Mouse (Mus musculus): ENCODE measurements around the gene Ube2v1. TPM values are rescaled to one million over a fixed set of nuclear protein-coding genes. Genes with fewer than 3 reads are reported as not detected.
A peak's percentile ranks its signal among the peaks of the same experiment; 100 is the strongest.

Gene Ube2v1
- polyA plus RNA-seq, 1 experiment from 2014 or later, result 122 TPM

DNA sequence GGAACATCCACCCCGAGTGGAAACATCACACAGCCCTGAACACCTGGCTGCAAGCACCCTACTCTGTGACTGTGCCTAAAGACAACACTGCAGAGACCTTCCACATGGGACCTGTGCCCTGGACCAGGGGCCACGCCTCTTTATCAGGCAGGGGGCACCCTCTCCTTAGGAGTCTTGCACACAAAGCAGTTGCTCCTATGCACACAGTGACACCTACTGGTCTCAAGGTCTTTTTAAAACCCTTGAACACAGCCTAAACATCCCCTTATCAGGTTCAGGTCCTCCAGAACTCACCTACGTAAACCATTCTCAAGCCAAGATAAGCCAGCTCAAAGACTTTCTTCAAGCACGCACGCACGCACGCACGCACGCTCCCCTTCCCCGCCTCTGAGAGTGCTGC lies 20.6 kb downstream of the Ube2v1 start:
- H3K9me3 ChIP-seq (ENCODE audit: low read length), result no peaks in the 10 kb centered on the region
- WGBS (ENCODE audit: insufficient replicate concordance), result 80% methylated on average over 10 of the region's 10 CpGs
- H3K4me2 ChIP-seq (ENCODE audit: low read depth, low read length), result no peak overlapping the region
- ATAC-seq (no peak), DNase-seq (no peak)
- H3K27me3 ChIP-seq (ENCODE audit: insufficient read depth, low read length), result no peaks in the 10 kb centered on the region
- no peaks in the 10 kb centered on the region for H3K4me1 ChIP-seq (ENCODE audit: insufficient read depth)
- no peak overlapping the region for H3K9ac ChIP-seq (replicated peaks)
- H3K36me3 ChIP-seq (replicated peaks; ENCODE audit: insufficient read depth, low read length), result peaks cover 63% of the 10 kb centered on the region
- TF ChIP-seq EP300 (IDR thresholded peaks at IDR 0.05; ENCODE audit: low read depth), result no peak
- TF ChIP-seq CTCF (IDR thresholded peaks at IDR 0.05; ENCODE audit: low read depth), result peak; percentile 56
- no peak overlapping the region for H3K27ac ChIP-seq (ENCODE audit: low read depth)
- no peak overlapping the region for H3K4me3 ChIP-seq (ENCODE audit: low read depth, low read length)

DNA sequence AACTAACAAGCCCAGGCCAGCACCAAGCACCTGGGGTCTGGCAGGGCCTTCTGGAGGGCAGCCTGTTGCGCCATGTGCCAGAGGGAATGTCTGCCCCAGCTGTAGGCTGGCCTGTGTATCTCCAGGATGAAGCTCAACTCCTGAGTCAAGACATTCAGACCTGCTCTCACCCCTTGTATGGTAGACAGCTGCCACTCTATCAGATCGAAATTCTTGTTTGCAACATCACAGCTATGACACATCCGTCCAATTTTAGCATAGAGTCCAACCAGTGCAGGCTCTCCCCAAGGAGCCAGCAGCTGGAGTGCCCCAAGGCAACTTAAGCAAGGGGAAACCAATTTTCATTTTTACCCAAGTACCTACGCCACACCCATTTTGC lies 25.2 kb downstream of the Ube2v1 start:
- H3K4me3 ChIP-seq (ENCODE audit: low read depth, low read length), result no peak overlapping the region
- H3K4me2 ChIP-seq (ENCODE audit: low read depth, low read length), result no peak overlapping the region
- no peak overlapping the region for H3K27ac ChIP-seq (ENCODE audit: low read depth)
- WGBS (ENCODE audit: insufficient replicate concordance), result 80% methylated on average over 4 of the region's 4 CpGs
- DNase-seq, result no peak
- no peak for ATAC-seq
- TF ChIP-seq CTCF (IDR thresholded peaks at IDR 0.05; ENCODE audit: low read depth) (no peak), EP300 (IDR thresholded peaks at IDR 0.05; ENCODE audit: low read depth) (no peak)
- H3K36me3 ChIP-seq (replicated peaks; ENCODE audit: insufficient read depth, low read length), result peaks cover 29% of the 10 kb centered on the region
- no peaks in the 10 kb centered on the region for H3K4me1 ChIP-seq (ENCODE audit: insufficient read depth)
- H3K9me3 ChIP-seq (ENCODE audit: low read length), result no peaks in the 10 kb centered on the region
- H3K9ac ChIP-seq (replicated peaks), result no peak overlapping the region
- no peaks in the 10 kb centered on the region for H3K27me3 ChIP-seq (ENCODE audit: insufficient read depth, low read length)

DNA sequence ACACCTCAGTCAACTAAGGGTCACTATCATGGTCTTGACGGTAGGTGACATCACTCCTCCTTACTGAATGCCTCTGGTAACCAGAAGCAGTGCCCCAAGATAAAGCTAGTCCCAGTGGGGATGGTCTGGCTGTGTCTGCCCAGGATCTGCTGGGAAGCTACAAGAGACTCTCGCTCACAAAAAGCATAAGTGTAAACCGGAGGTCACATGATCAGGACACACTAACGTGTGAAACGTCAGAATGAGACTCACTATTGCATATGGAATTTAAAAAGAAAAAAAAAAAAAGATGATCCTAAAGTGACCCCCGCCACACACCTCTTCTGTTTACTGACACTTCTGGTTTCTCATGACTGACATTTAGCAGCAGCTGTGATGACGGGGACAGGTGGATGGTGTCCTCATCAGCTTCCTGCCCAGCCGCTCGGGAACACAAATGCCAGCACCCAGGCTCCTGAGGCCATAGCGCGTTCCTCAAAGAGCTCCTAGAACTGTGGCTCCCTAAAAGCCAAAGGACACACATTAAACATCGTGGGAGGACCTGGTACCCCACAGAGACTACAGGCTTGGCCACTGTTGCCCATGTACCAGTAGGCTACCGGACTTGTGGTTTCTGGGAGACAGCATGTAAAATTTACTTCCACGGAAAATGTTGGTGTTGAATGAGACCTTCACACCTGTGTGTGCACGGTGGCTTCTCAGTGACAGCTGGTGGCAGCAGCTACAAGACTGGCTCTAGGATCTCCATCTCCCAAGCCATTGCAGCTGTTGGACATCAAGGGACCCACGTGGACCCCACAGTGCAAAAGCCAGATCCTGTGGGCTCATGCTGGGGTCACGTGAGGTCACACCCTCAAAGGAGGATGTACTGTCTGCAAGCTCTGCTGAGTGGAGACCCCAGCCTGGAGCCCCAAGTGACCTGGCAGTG lies 25.8 kb downstream of the Ube2v1 start:
- Histone ChIP-seq H3K4me1 (ENCODE audit: insufficient read depth) (no peaks in the 10 kb centered on the region), H3K27me3 (ENCODE audit: insufficient read depth, low read length) (no peaks in the 10 kb centered on the region), H3K27ac (ENCODE audit: low read depth) (no peak overlapping the region), H3K9me3 (ENCODE audit: low read length) (no peaks in the 10 kb centered on the region), H3K4me3 (ENCODE audit: low read depth, low read length) (no peak overlapping the region), H3K4me2 (ENCODE audit: low read depth, low read length) (no peak overlapping the region), H3K36me3 (replicated peaks; ENCODE audit: insufficient read depth, low read length) (peaks cover 26% of the 10 kb centered on the region), H3K9ac (replicated peaks) (no peak overlapping the region)
- no peak for TF ChIP-seq CTCF (IDR thresholded peaks at IDR 0.05; ENCODE audit: low read depth)
- TF ChIP-seq EP300 (IDR thresholded peaks at IDR 0.05; ENCODE audit: low read depth), result no peak
- WGBS (ENCODE audit: insufficient replicate concordance), result 74% methylated on average over 17 of the region's 17 CpGs
- no peak for ATAC-seq
- DNase-seq, result no peak

DNA sequence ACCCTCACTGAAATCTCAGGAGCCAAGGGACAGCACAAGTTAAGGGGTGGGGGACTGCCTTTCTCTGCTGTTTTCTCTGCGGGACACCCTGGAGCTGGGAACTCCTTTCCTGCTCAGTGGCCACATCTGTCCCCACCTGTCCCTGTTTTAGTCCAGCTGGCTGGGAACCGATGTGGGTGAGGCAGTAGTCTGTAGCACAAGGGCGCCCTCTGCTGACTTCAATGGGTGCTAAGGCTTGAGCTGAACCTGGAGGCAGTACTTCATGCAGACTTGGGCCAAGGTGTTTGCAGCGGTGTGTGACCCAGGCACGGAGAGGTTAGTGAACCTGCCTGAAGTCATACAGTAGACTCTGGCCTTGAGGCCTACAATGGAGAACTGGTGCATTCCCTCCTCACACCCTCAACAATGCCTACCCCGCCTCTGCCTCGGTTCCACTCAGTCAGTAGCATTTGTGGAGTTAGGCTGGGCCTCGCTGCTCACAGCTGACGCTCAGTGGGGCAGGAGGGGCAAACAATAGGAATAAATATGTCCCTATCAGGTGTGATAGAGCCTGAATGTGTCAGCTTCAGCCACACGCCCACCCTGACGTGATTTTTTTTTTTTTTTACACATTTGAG lies 26.6 kb downstream of the Ube2v1 start:
- ATAC-seq, result peak; percentile 82
- H3K27ac ChIP-seq (ENCODE audit: low read depth), result no peak overlapping the region
- peak; percentile 92 for DNase-seq
- 28% methylated on average over 11 of the region's 11 CpGs for WGBS (ENCODE audit: insufficient replicate concordance)
- H3K9me3 ChIP-seq (ENCODE audit: low read length), result no peaks in the 10 kb centered on the region
- no peak overlapping the region for H3K4me2 ChIP-seq (ENCODE audit: low read depth, low read length)
- H3K4me3 ChIP-seq (ENCODE audit: low read depth, low read length), result no peak overlapping the region
- TF ChIP-seq EP300 (IDR thresholded peaks at IDR 0.05; ENCODE audit: low read depth), result no peak
- peak; percentile 99 for TF ChIP-seq CTCF (IDR thresholded peaks at IDR 0.05; ENCODE audit: low read depth)
- peaks cover 21% of the 10 kb centered on the region for H3K36me3 ChIP-seq (replicated peaks; ENCODE audit: insufficient read depth, low read length)
- no peak overlapping the region for H3K9ac ChIP-seq (replicated peaks)
- no peaks in the 10 kb centered on the region for H3K4me1 ChIP-seq (ENCODE audit: insufficient read depth)
- H3K27me3 ChIP-seq (ENCODE audit: insufficient read depth, low read length), result no peaks in the 10 kb centered on the region

DNA sequence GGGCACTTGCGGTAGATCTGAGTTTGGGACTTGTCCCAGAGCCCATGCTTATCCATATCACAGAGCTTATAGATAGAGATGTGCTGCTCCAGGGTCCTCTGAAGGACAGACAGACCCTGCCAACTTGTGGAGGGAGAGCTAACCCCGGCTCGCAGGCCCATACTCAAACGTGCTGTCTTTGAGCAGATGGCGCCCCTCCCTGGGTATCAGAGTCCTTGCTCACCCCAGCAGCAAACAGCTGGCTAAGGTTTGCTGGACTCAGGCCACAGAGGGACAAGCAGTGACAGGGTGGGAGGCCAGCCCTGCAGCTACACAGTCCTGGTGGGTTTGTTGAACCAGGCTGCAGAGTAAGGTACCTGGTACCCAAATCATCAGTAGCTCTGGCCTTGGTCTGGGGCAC lies 28.9 kb downstream of the Ube2v1 start:
- TF ChIP-seq EP300 (IDR thresholded peaks at IDR 0.05; ENCODE audit: low read depth) (no peak), CTCF (IDR thresholded peaks at IDR 0.05; ENCODE audit: low read depth) (peak; percentile 54)
- no peak overlapping the region for H3K4me3 ChIP-seq (ENCODE audit: low read depth, low read length)
- H3K36me3 ChIP-seq (replicated peaks; ENCODE audit: insufficient read depth, low read length), result peaks cover 8% of the 10 kb centered on the region; the same call in 1 of the 2 replicates
- WGBS (ENCODE audit: insufficient replicate concordance), result 52% methylated on average over 5 of the region's 5 CpGs
- H3K4me1 ChIP-seq (ENCODE audit: insufficient read depth), result no peaks in the 10 kb centered on the region
- DNase-seq (no peak), ATAC-seq (no peak)
- H3K9me3 ChIP-seq (ENCODE audit: low read length), result no peaks in the 10 kb centered on the region
- H3K4me2 ChIP-seq (ENCODE audit: low read depth, low read length), result no peak overlapping the region
- 0 out of 2 replicates have a peak, but pooled peaks cover 2% of the 10 kb centered on the region for H3K27me3 ChIP-seq (ENCODE audit: insufficient read depth, low read length)
- H3K9ac ChIP-seq (replicated peaks), result no peak overlapping the region
- H3K27ac ChIP-seq (ENCODE audit: low read depth), result no peak overlapping the region

GRCm38 (mm10) chr2:167602364-167602763 lies 29.5 kb downstream of the Ube2v1 start:
- Histone ChIP-seq H3K36me3 (replicated peaks; ENCODE audit: insufficient read depth, low read length) (peaks cover 5% of the 10 kb centered on the region; the same call in 1 of the 2 replicates), H3K4me3 (ENCODE audit: low read depth, low read length) (no peak overlapping the region), H3K4me2 (ENCODE audit: low read depth, low read length) (no peak overlapping the region), H3K9me3 (ENCODE audit: low read length) (no peaks in the 10 kb centered on the region), H3K9ac (replicated peaks) (no peak overlapping the region), H3K27ac (ENCODE audit: low read depth) (no peak overlapping the region), H3K27me3 (ENCODE audit: insufficient read depth, low read length) (0 out of 2 replicates have a peak, but pooled peaks cover 2% of the 10 kb centered on the region), H3K4me1 (ENCODE audit: insufficient read depth) (0 out of 2 replicates have a peak, but pooled peaks cover 4% of the 10 kb centered on the region)
- no peak for DNase-seq
- no peak for ATAC-seq
- 83% methylated on average over 2 of the region's 2 CpGs for WGBS (ENCODE audit: insufficient replicate concordance)
- TF ChIP-seq EP300 (IDR thresholded peaks at IDR 0.05; ENCODE audit: low read depth), result no peak
- TF ChIP-seq CTCF (IDR thresholded peaks at IDR 0.05; ENCODE audit: low read depth), result no peak
